Mouse (Mus musculus): ENCODE measurements at regions not wholly inside any gene's neighbourhood (a gene's known extent, or its start where the extent isn't known, plus 50 kb on each side); places are given as distances from the start of the nearest gene placed in this dataset.
A peak's percentile ranks its signal among the peaks of the same experiment; 100 is the strongest.

DNA sequence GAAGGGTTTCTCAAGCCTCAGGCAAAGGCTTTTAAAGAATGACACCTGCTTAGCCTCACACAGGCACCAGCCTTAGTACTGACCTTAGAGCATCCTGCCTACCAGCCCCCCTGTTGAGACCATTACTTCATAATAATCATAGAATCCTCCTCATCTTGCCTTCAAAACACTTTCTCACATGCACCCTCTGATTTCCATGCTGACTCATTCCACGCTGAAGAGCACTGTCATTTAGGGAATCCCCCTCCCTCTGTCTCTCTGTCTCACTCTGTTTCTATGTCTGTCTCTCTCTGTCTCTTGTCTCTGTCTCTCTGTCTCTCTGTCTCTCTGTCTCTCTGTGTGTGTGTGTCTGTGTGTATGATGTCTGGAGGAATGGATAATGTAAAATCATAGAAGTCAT lies 416.3 kb downstream of the 1700129C05Rik start (continued):
- TF ChIP-seq ELF1 (IDR thresholded peaks at IDR 0.05; ENCODE audit: low read depth, low read length) (no peak), KAT2A (IDR thresholded peaks at IDR 0.05; ENCODE audit: insufficient replicate concordance, low read length) (no peak), TBP (conservative IDR thresholded peaks at IDR 0.05; ENCODE audit: low read depth, low read length) (no peak), NRF1 (IDR thresholded peaks at IDR 0.05; ENCODE audit: low read depth, low read length) (no peak), POLR2AphosphoS2 (IDR thresholded peaks at IDR 0.05; ENCODE audit: low read depth, low read length) (no peak), NELFE (IDR thresholded peaks at IDR 0.05; ENCODE audit: low read depth, low read length) (no peak), MAX (IDR thresholded peaks at IDR 0.05; ENCODE audit: low read length) (peak; percentile 76), ZMIZ1 (IDR thresholded peaks at IDR 0.05; ENCODE audit: low read depth, low read length) (no peak), MYC (IDR thresholded peaks at IDR 0.05; ENCODE audit: low read depth, low read length) (peak; percentile 71; the same call in 1 of the 2 replicates), HCFC1 (IDR thresholded peaks at IDR 0.05; ENCODE audit: low read depth, low read length) (no peak), MAZ (IDR thresholded peaks at IDR 0.05; ENCODE audit: low read depth, low read length) (peak; percentile 79), SIN3A (IDR thresholded peaks at IDR 0.05; ENCODE audit: low read length) (0 out of 2 replicates have a peak, but pooled peaks have one; percentile 50), MXI1 (IDR thresholded peaks at IDR 0.05; ENCODE audit: low read depth, low read length) (peak; percentile 37; the same call in 1 of the 2 replicates), E2F4 (IDR thresholded peaks at IDR 0.05; ENCODE audit: insufficient replicate concordance, low read depth, low read length) (no peak), ZKSCAN1 (IDR thresholded peaks at IDR 0.05; ENCODE audit: borderline replicate concordance, low read depth, low read length) (no peak), JUND (conservative IDR thresholded peaks at IDR 0.05; ENCODE audit: low read depth, low read length) (peak; percentile 95), CHD2 (IDR thresholded peaks at IDR 0.05; ENCODE audit: low read length) (peak; percentile 61)

DNA sequence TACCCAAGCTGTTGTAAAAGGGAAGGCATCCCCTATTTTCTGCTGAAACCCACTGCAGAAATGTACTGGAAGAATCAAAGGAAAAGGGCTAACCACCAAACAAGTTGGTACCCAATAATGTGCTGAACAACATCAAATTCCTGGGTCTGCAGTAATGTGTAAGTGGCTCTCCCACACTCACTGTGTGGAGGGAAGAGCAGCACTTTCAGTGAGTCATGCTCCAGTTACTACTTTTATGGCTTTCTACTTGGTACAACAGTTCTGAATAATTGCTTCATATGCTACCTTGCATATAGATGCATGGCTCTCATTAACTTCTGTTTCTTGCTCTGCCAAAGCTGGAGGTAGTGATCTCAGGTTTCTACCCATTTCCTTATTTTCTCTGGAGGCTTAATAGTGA lies 427.8 kb downstream of the 1700129C05Rik start:
- no peak overlapping the region for H3K9ac ChIP-seq (ENCODE audit: insufficient read depth, low read depth)
- H3K36me3 ChIP-seq (replicated peaks in 1 of 2; ENCODE audit: control insufficient read depth in 1 of 2, insufficient read depth in 1 of 2, low read length in 1 of 2) = no peaks in the 10 kb centered on the region
- H3K27me3 ChIP-seq (replicated peaks) = no peaks in the 10 kb centered on the region
- no peak for DNase-seq (ENCODE audit: extremely low read depth)
- in situ Hi-C loops (cut with MboI; ENCODE audit: low pct_ligation_motif_present, low pct_unique_long_range_greater_than_20kb, low sequenced_read_pairs) (loop anchor here (25.0 kb wide), 1 partner anchor 372 kb away; no protein-coding TSS in a partner anchor), dilution Hi-C loops (cut with MboI; ENCODE audit: extremely low pct_ligation_motif_present, extremely low pct_unique_long_range_greater_than_20kb, low sequenced_read_pairs) (no loop called here)
- TF ChIP-seq HCFC1 (IDR thresholded peaks at IDR 0.05; ENCODE audit: low read depth, low read length) (no peak), MEF2A (IDR thresholded peaks at IDR 0.05; ENCODE audit: borderline replicate concordance, low read depth, low read length) (no peak), TBP (conservative IDR thresholded peaks at IDR 0.05; ENCODE audit: low read depth, low read length) (no peak), USF1 (IDR thresholded peaks at IDR 0.05; ENCODE audit: low read depth, low read length) (no peak), RCOR1 (conservative IDR thresholded peaks at IDR 0.05; ENCODE audit: low read depth, low read length) (no peak), USF2 (conservative IDR thresholded peaks at IDR 0.05; ENCODE audit: low read depth, low read length) (no peak), EP300 (IDR thresholded peaks at IDR 0.05; ENCODE audit: low read length) (no peak), BHLHE40 (IDR thresholded peaks at IDR 0.05; ENCODE audit: low read depth, low read length) (no peak), MXI1 (IDR thresholded peaks at IDR 0.05; ENCODE audit: low read depth, low read length) (no peak), CTCF (conservative IDR thresholded peaks at IDR 0.05 in 1 of 2, IDR thresholded peaks at IDR 0.05 in 1 of 2; ENCODE audit: low read depth in 2 of 2, low read length in 2 of 2) (no peak)
- H3K4me3 ChIP-seq (replicated peaks in 1 of 3; ENCODE audit: low read depth in 2 of 3, low read length in 2 of 3, poor library complexity in 1 of 3) = no peak overlapping the region
- H3K27ac ChIP-seq (ENCODE audit: insufficient read depth, low read depth) = no peak overlapping the region
- H3K4me1 ChIP-seq (ENCODE audit: control insufficient read depth in 1 of 2, insufficient read depth in 2 of 2) = no peaks in the 10 kb centered on the region
- H3K79me2 ChIP-seq (replicated peaks; ENCODE audit: control insufficient read depth, extremely low read depth, insufficient read depth, poor library complexity, severe bottlenecking) = no peaks in the 10 kb centered on the region
- no peak overlapping the region for H3K4me2 ChIP-seq (ENCODE audit: insufficient read depth, low read depth, poor library complexity, severe bottlenecking)
- no peaks in the 10 kb centered on the region for H3K9me3 ChIP-seq (replicated peaks; ENCODE audit: low read length)

Data from CH12.LX (cell line).